Mouse (Mus musculus): ENCODE results near the gene Pam16. TPM values are rescaled to one million over a fixed set of nuclear protein-coding genes. Genes with fewer than 3 reads are reported as not detected.

Pam16 gene
- polyA plus RNA-seq (2016; fragmentation: Nextera tagmentation; extraction: Ambion mirVana) = 112 and 119 TPM in 2 replicates

DNA sequence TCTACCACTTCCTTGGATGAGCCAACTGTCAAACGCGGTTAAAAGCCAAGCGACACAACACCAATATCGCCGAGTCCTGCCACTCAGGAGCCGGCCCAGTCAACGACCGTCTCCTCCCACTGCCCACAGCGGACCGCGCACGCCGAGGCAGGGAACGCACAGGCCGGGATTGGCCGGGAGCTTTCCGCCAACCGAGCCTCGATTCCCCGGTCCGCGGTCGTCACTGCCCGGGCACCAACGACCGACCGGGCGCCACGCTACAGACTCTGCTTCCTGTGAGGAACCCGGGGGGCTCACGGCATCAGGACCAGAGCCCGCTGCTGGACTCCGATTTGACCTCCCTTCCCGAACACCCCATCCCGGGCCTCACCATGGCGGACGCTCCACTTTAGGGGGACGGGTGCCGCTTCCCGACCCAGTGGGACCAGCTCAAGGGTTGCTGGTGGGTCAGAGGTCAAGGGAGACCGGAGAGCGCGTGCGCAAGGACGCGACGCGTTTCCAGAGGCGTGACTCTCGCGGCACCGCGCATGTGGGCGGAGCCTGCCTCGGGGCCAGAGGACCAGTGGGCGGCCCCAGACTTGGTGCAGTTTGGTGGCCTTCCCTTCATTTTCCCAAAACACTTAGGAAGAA is at the start of gene Pam16:
Pam16 (minus strand) TSS at position 508 of the 630 bp plus-strand sequence.
- Histone ChIP-seq H3K4me2 (replicated peaks) (peak within 1 kb of the TSS; percentile 63), H3K27me3 (no peaks in the 10 kb centered on the region), H3K36me3 (peaks cover 11% of the 10 kb centered on the region), H3K4me3 (peak within 1 kb of the TSS; percentile 75), H3K4me1 (peaks cover 21% of the 10 kb centered on the region), H3K9me3 (replicated peaks) (no peaks in the 10 kb centered on the region), H3K9ac (peak within 1 kb of the TSS; percentile 80), H3K27ac (peak within 1 kb of the TSS; percentile 86)
- peak; percentile 88 for ATAC-seq (ENCODE audit: low FRiP score)
- WGBS = under 1% methylated on average over 56 of the region's 56 CpGs

DNA sequence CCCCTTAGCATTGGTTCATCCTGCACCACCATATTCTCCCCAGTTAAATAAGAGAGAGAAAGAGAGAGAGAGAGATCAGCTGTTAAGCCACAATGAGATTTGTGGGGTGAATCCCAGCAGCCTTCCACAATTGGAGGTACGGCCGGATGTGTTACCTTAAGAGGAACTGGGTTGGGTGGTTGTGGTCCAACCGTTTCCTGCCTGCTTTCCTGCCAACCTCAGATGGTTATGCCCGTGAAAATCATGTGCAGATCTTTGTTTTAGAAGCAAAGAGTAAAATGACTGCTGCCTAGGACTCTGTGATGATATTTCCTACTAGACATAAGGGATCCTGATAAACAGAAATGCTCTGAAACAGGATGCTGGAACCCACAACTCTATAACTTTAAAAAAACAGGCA is 49.3 kb upstream of the Pam16 start:
- no peak for ATAC-seq (ENCODE audit: low FRiP score)
- Histone ChIP-seq H3K4me1 (peaks cover 8% of the 10 kb centered on the region), H3K4me3 (no peak overlapping the region), H3K9me3 (replicated peaks) (no peaks in the 10 kb centered on the region), H3K27ac (no peak overlapping the region), H3K4me2 (replicated peaks) (no peak overlapping the region), H3K9ac (no peak overlapping the region), H3K27me3 (no peaks in the 10 kb centered on the region), H3K36me3 (peaks cover 38% of the 10 kb centered on the region)
- WGBS = 85% methylated on average over 4 of the region's 4 CpGs

- ATAC-seq (ENCODE audit: low FRiP score) = no peak
- Histone ChIP-seq H3K4me3 (no peak overlapping the region), H3K27ac (no peak overlapping the region), H3K4me2 (replicated peaks) (no peak overlapping the region), H3K4me1 (no peaks in the 10 kb centered on the region), H3K36me3 (peaks cover 47% of the 10 kb centered on the region), H3K27me3 (no peaks in the 10 kb centered on the region), H3K9me3 (replicated peaks) (no peaks in the 10 kb centered on the region), H3K9ac (no peak overlapping the region)
- WGBS = 72% methylated on average over 5 of the region's 5 CpGs
These were observed 45.5 kb upstream of the Pam16 start for GRCm38 (mm10) chr16:4670317-4670716.

DNA sequence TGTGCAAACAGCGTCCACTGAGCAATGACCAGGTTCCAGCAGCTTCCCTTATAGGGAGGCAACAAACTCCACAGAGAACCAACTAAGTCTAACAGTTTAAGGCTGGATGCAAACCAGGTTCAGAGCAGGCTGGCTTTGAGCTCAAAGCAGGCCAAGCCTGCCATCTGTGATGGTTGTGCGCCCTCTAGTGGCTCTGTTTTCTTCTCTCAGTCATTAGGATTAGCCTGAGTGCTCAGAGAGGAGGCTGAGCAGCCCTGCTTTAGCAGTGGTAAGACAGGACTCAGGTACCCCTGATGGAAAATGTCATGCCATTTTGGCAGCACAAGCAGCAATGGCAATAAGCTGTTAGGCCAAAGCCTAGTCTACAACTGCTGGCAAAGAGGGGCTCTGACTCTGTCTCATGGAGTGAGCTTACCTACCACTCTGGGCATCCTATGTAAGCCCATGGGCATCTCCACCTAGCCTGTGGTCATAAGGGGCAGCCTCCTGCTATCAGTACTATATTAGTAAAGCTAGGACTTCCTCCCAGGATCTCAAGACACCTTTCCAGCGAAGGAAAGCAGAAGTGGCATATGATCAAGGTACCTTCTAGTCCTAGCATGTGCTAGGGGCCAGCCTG is 42.5 kb upstream of the Pam16 start:
- peak; percentile 81 for ATAC-seq (ENCODE audit: low FRiP score)

GRCm38 (mm10) chr16:4665726-4666125 is 40.9 kb upstream of the Pam16 start:
- H3K4me2 ChIP-seq (replicated peaks) = no peak overlapping the region
- 100% methylated on average over 2 of the region's 2 CpGs for WGBS
- peaks cover 45% of the 10 kb centered on the region for H3K36me3 ChIP-seq
- H3K4me3 ChIP-seq = no peak overlapping the region
- no peak for ATAC-seq (ENCODE audit: low FRiP score)
- H3K4me1 ChIP-seq = no peaks in the 10 kb centered on the region
- H3K9me3 ChIP-seq (replicated peaks) = no peaks in the 10 kb centered on the region
- no peaks in the 10 kb centered on the region for H3K27me3 ChIP-seq
- no peak overlapping the region for H3K9ac ChIP-seq
- no peak overlapping the region for H3K27ac ChIP-seq

More for the DNA sequence above, 42.5 kb upstream of the Pam16 start:
- WGBS = 23% methylated on average over 3 of the region's 3 CpGs
- H3K9me3 ChIP-seq (replicated peaks) = no peaks in the 10 kb centered on the region
- H3K36me3 ChIP-seq = peaks cover 36% of the 10 kb centered on the region
- no peaks in the 10 kb centered on the region for H3K27me3 ChIP-seq
- no peak overlapping the region for H3K27ac ChIP-seq
- no peak overlapping the region for H3K4me3 ChIP-seq
- H3K4me1 ChIP-seq = no peaks in the 10 kb centered on the region
- no peak overlapping the region for H3K9ac ChIP-seq
- H3K4me2 ChIP-seq (replicated peaks) = no peak overlapping the region

DNA sequence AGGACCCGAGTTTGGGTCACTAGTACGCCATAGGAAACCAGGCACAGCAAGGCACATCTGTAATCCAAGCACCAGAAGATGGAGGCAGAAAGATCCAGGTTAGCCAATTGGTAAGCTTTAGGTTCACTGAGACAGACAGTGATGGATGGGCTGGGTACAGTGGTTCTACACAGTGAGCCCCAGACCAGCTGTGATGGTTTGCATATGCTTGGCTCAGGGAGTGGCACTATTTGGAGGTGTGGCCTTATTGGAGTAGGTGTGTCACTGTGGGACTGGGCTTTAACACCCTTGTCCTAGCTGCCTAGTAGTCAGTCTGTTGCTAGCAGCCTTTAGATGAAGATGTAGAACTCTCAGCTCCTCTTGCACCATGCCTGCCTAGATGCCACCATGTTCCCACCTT is 39.0 kb upstream of the Pam16 start:
- H3K9ac ChIP-seq = no peak overlapping the region
- no peaks in the 10 kb centered on the region for H3K27me3 ChIP-seq
- no peak overlapping the region for H3K27ac ChIP-seq
- H3K4me1 ChIP-seq = peaks cover 5% of the 10 kb centered on the region
- ATAC-seq (ENCODE audit: low FRiP score) = no peak
- H3K9me3 ChIP-seq (replicated peaks) = no peaks in the 10 kb centered on the region
- no peak overlapping the region for H3K4me3 ChIP-seq
- no peak overlapping the region for H3K4me2 ChIP-seq (replicated peaks)
- 85% methylated on average over 2 of the region's 2 CpGs for WGBS
- peaks cover 39% of the 10 kb centered on the region for H3K36me3 ChIP-seq

DNA sequence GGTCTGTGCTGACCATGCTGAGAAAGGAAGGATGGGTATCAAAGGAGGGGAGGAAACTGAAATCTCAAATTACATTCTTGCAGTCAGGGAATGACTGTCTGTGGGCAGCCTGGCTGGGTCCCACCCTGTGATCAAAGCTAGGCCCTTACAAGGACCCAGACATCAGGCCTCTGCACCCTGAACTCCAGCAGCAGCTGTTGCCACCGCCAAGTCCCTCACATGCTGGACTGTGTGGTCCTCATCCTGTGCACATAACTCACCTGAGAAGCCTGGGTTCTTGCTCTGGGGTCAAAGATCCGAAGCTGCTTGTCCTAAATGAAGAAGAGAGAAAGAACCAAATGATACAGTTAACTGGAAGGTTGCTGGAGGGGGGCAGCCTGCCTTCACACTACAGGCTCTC is 36.8 kb upstream of the Pam16 start:
- Histone ChIP-seq H3K27ac (no peak overlapping the region), H3K4me1 (peaks cover 12% of the 10 kb centered on the region), H3K9ac (no peak overlapping the region), H3K4me2 (replicated peaks) (no peak overlapping the region), H3K4me3 (no peak overlapping the region), H3K27me3 (no peaks in the 10 kb centered on the region), H3K36me3 (peaks cover 29% of the 10 kb centered on the region), H3K9me3 (replicated peaks) (no peaks in the 10 kb centered on the region)
- ATAC-seq (ENCODE audit: low FRiP score) = no peak
- WGBS = 64% methylated on average over 2 of the region's 2 CpGs

DNA sequence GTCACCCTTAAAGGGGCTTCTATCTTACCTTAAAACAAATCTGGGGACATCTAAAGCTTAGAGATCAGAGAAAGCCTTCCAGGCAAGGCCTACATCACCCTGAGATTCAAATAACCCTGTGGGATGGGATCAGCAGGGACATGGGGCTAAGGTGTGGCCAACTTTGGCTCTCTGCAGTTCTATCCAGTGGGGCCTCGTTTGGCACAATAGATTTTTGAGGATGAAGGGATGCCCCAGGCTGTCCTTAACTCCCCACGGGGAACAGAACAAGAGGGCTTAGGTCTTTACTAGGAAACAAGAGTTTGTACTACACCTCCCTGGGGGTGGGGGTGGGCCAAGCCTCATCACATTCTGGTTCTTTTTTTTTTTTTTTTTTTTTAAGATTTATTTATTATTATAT is 34.5 kb upstream of the Pam16 start:
- WGBS = 26% methylated on average over 2 of the region's 2 CpGs
- ATAC-seq (ENCODE audit: low FRiP score) = no peak
- peak overlapping the region; percentile 70 for H3K27ac ChIP-seq

DNA sequence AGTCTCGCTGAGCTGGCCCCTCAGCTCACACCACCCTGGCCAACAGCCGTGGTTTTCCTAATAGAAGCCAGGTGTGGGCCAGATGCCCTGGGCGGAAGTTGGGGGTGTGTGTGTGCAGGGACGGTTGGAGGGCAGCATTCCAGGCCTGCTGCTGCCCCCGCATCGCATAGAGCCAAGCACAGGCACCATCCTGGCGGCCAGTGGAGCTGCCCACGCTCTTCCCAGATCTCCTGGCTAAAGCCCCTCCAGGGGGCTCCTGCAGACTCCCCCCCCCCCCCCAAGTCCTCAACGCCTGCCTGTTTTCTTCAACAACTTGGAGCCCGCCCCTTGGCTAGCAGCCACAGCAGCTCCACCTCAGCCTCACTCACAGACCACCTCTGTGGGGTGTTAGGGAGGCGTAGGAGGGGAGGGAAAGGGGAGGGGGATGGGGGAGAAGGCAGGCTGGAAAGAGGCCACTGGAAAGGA is 34.0 kb upstream of the Pam16 start:
- peaks cover 19% of the 10 kb centered on the region for H3K4me1 ChIP-seq
- 19% methylated on average over 9 of the region's 11 CpGs for WGBS
- H3K27me3 ChIP-seq = no peaks in the 10 kb centered on the region
- H3K4me3 ChIP-seq = no peak overlapping the region
- H3K9me3 ChIP-seq (replicated peaks) = no peaks in the 10 kb centered on the region
- peaks cover 34% of the 10 kb centered on the region for H3K36me3 ChIP-seq
- H3K4me2 ChIP-seq (replicated peaks) = peak overlapping the region; percentile 4; the same call in 1 of the 2 replicates
- H3K27ac ChIP-seq = peak overlapping the region; percentile 70
- H3K9ac ChIP-seq = 0 out of 2 replicates have a peak overlapping the region, but pooled peaks have one; percentile 47
- ATAC-seq (ENCODE audit: low FRiP score) = no peak; the same call in 1 of the 2 replicates

More for the DNA sequence above, 34.5 kb upstream of the Pam16 start:
- Histone ChIP-seq H3K4me1 (peaks cover 19% of the 10 kb centered on the region), H3K36me3 (peaks cover 31% of the 10 kb centered on the region), H3K9ac (no peak overlapping the region), H3K4me2 (replicated peaks) (peak overlapping the region; percentile 4; the same call in 1 of the 2 replicates), H3K9me3 (replicated peaks) (no peaks in the 10 kb centered on the region), H3K27me3 (no peaks in the 10 kb centered on the region), H3K4me3 (no peak overlapping the region)

- H3K27ac ChIP-seq = peak overlapping the region; percentile 4; the same call in 1 of the 2 replicates
- ATAC-seq (ENCODE audit: low FRiP score) = no peak
- peaks cover 46% of the 10 kb centered on the region for H3K36me3 ChIP-seq
- H3K9me3 ChIP-seq (replicated peaks) = no peaks in the 10 kb centered on the region
- H3K27me3 ChIP-seq = no peaks in the 10 kb centered on the region
- H3K4me2 ChIP-seq (replicated peaks) = no peak overlapping the region
- 74% methylated on average over 9 of the region's 9 CpGs for WGBS
- no peak overlapping the region for H3K4me3 ChIP-seq
- H3K4me1 ChIP-seq = peaks cover 21% of the 10 kb centered on the region
- H3K9ac ChIP-seq = no peak overlapping the region
These were observed 31.8 kb upstream of the Pam16 start for GRCm38 (mm10) chr16:4656571-4657081.

DNA sequence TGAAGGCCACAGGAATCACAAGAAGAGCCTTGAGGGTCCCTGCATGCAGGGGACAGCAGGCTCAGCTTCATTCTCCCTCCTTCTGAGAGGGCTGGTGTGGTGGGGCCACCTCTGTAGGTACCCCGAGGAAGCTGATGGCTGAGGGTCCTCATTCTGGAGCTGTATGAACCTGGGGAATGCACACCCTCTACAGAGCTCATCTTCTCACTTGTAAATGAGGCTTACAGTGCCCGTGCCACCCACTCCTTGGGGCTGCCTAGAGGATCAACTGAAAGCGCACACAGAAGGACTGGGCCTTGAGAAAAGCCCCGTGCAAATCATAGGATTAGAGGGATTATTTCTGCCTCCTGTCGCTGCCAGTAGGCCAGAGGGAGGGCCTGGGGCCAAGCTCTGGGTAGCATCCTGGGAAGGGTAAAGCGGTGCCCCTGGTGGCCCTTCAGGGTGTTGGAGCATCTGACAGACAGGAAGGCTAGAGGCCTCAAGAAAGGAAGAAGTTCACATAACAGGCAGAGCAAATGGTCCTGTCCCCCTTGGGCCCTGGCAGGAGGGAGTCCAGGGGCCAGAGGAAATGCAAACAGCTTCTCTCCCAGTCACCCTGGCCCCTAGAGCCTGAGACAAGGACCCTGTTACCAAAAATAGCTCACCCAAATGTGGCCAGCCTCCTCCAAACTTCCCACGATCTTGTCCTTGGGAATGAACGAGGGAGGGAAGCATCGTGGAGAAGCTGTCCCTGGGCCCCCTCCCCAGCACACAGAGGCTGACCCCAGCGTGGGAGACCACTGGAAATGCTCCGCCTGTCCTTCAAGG is 31.2 kb upstream of the Pam16 start:
- Histone ChIP-seq H3K27me3 (no peaks in the 10 kb centered on the region), H3K4me3 (no peak overlapping the region), H3K4me2 (replicated peaks) (no peak overlapping the region), H3K9me3 (replicated peaks) (no peaks in the 10 kb centered on the region), H3K27ac (no peak overlapping the region), H3K4me1 (peaks cover 27% of the 10 kb centered on the region), H3K36me3 (peaks cover 45% of the 10 kb centered on the region; the same call in 1 of the 2 replicates), H3K9ac (no peak overlapping the region)
- WGBS = 55% methylated on average over 11 of the region's 11 CpGs
- ATAC-seq (ENCODE audit: low FRiP score) = no peak

DNA sequence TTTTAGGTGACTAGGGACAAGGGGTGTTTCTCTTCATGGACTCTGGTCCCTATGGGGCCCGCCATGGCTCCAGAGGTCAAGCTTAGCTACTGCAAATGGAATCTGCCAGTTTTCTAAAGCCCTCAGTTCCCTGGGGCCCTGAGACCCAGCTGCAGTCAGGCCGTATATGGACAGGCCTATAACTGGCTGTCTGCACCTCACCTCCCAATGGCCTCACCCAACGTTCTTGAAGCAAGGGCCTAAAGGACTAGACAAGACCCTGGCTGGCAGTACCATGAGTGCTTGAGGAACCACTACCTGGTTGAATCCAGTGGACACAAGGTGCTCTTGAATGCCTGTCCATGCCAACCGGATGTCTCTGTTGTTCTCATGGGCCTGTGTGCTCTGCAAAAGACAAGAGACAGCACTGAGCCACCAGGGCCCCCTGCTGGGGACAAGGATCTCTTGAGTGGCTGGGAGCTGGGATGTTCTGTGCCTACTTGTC is 30.5 kb upstream of the Pam16 start:
- 68% methylated on average over 4 of the region's 4 CpGs for WGBS
- H3K9ac ChIP-seq = no peak overlapping the region
- no peaks in the 10 kb centered on the region for H3K27me3 ChIP-seq
- no peak overlapping the region for H3K4me3 ChIP-seq
- H3K36me3 ChIP-seq = peaks cover 47% of the 10 kb centered on the region; the same call in 1 of the 2 replicates
- H3K9me3 ChIP-seq (replicated peaks) = no peaks in the 10 kb centered on the region
- peaks cover 27% of the 10 kb centered on the region for H3K4me1 ChIP-seq
- ATAC-seq (ENCODE audit: low FRiP score) = no peak
- H3K4me2 ChIP-seq (replicated peaks) = no peak overlapping the region
- no peak overlapping the region for H3K27ac ChIP-seq
